Mouse (Mus musculus) central nervous system, embryonic 11.5 days (tissue): ENCODE data around the gene Foxk1. TPM values are rescaled to one million over a fixed set of nuclear protein-coding genes. Genes with fewer than 3 reads are reported as not detected.

Experiments
- polyA plus RNA-seq: library from polyadenylated mRNA; depleted of rRNA; stranded (reverse); fragments of >200 nt; gene quantifications from 2 replicates; pipeline ENCODE4 v1.2.3, GENCODE M21; 2012; rRNA removed

Gene Foxk1
- polyA plus RNA-seq: 13.6 and 15.6 TPM in 2 replicates

DNA sequence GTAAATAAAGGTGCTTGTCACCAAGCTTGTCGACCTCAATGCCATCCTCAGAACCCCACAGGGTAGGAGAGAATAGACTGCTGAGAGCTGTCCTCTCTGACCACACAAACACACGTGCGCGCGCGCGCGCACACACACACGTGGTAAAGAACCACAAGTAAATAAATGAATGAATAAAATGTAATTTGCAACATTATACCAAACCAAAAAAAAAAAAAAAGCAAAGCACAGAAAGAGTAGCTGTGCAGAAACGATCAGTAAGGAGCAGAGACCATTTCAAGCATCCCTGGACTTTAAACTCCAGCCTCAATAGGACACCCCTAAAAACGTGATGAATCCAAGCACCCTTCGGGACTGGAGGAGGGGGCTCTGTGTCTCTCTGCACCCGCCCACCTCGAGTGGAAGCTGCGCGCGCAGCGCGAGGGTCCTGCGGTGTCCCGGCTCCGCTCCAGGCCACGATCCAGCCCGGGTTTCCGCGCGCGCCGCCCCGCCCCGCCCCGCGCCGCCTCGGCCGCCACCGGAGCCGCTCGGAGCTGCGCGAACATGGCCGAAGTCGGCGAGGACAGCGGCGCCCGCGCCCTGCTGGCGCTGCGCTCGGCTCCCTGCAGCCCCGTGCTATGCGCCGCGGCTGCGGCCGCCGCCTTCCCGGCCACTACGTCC lies at the start of gene Foxk1:
Gene Foxk1, plus strand, starts transcription at position 517 of the 660 bp plus-strand sequence.

DNA sequence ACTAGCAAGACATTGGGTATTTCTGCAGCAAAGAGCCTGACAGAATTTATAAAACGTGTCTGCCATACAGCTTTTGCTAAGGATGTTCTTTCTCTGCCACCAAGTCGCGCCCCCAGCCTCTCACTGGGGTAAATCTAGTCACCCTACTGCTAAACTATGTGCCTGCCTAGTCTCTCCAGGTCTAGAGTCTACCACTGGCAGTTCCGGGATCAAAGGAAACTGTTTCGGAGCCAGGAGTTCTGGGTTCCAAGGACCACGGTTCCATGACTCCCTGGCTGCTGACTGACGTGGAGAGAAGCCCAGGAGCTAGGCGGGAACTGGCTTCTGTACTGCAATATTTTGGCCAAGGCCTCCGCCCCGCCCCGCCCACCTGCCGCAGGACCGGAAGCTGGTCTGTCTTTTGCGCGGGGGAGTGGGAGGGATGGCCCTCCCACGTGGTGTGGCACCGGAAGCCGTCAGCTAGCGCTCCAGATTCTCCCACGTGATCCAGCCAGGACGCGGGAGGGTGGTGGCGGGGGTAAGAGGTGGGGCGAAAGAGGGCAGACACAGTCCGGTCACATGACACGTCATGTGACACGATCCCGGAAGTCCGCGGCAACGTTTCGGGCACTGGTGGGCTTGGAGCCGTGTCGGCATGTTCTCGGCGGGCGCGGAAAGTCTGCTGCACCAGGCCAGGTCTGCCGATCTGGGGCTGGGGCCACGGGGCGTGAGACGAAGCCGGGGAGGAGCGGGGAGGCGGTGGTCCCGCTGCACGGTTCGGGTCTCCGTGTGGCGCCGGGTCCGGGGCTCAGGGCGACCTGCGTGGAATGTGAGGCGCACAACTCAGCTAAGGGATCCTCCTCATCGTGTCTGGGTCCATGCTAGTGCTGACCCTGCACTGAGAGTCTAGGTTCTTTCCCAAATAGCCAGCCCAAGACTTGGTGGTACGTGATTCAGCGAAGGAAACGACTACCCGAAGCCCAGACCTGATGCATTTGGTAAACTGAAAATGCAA lies 62.5 kb downstream of the Foxk1 start, which contains the start of gene Ap5z1:
Gene Ap5z1, plus strand, starts transcription at position 484 of the 994 bp plus-strand sequence.

Other genes starting within 250 kb of the Foxk1 start
- gene Ap5z1, start 62.4 kb downstream of the Foxk1 start, polyA plus RNA-seq: 17.3 and 19.7 TPM in 2 replicates
- 0.22 and 0.34 TPM in 2 replicates for gene Papolb, start 128.6 kb downstream of the Foxk1 start, polyA plus RNA-seq
- gene Radil, start 149.6 kb downstream of the Foxk1 start, polyA plus RNA-seq: 4.3 and 4.8 TPM in 2 replicates
- 3.4 and 3.6 TPM in 2 replicates for gene Mmd2, start 207.3 kb downstream of the Foxk1 start, polyA plus RNA-seq
- 44.2 and 52.7 TPM in 2 replicates for gene Wipi2, start 226.2 kb downstream of the Foxk1 start, polyA plus RNA-seq